Mouse (Mus musculus) liver, adult 2 months (tissue): ENCODE data around the gene Acaa1b. TPM values are rescaled to one million over a fixed set of nuclear protein-coding genes. Genes with fewer than 3 reads are reported as not detected.

ENCODE experiments used
- DNase-seq: peaks from one replicate; pipeline ENCODE4 v3.0.0-alpha.2; 2011; ENCODE audit warnings: low read depth, low spot score; ENCODE audit errors: extremely low read depth
- H3K27ac ChIP-seq: fragments of 200-500 bp; replicated peaks from 2 replicates; pipeline ENCODE4 v1.5.1; 2012; ENCODE audit warnings: low read depth, mild to moderate bottlenecking, control low read depth, inconsistent platforms, low read length; ENCODE audit not compliant: insufficient read depth
- H3K27me3 ChIP-seq: fragments of 200-500 bp; 2 replicates; pipeline ENCODE4 v1.6.1; 2012; ENCODE audit warnings: mild to moderate bottlenecking, moderate library complexity, low read length, inconsistent platforms; ENCODE audit not compliant: control insufficient read depth, insufficient read depth
- H3K36me3 ChIP-seq: fragments of 200-500 bp; 2 replicates; pipeline ENCODE4 v1.6.1; 2012; ENCODE audit warnings: low read length, inconsistent platforms; ENCODE audit not compliant: control insufficient read depth, insufficient read depth
- H3K4me1 ChIP-seq: fragments of 200-500 bp; 2 replicates; pipeline ENCODE4 v1.6.1; 2011; ENCODE audit warnings: low read length; ENCODE audit not compliant: control insufficient read depth, insufficient read depth
- H3K4me3 ChIP-seq: fragments of 200-500 bp; 2 replicates; pipeline ENCODE4 v1.5.1; 2011; ENCODE audit warnings: low read depth, mild to moderate bottlenecking, control low read depth, low read length, moderate library complexity; ENCODE audit not compliant: insufficient read depth
- H3K79me2 ChIP-seq: fragments of 200-500 bp; 2 replicates; pipeline ENCODE4 v1.6.1; 2012; ENCODE audit warnings: inconsistent platforms, mild to moderate bottlenecking, low read length, moderate library complexity; ENCODE audit not compliant: control insufficient read depth, insufficient read depth
- H3K9ac ChIP-seq: fragments of 200-500 bp; 2 replicates; pipeline ENCODE4 v1.6.1; 2012; ENCODE audit warnings: low read depth, mild to moderate bottlenecking, control low read depth, inconsistent platforms, low read length
- CTCF ChIP-seq: fragments of 200-500 bp; IDR thresholded peaks from 2 replicates; pipeline ENCODE4 v1.5.1; 2011; ENCODE audit warnings: low read depth, low read length, control low read depth
- POLR2A ChIP-seq: fragments of 200-500 bp; IDR thresholded peaks from 2 replicates; pipeline ENCODE4 v1.6.1; 2011; ENCODE audit warnings: low read length, control low read depth; ENCODE audit not compliant: insufficient read depth; ENCODE audit errors: extremely low read depth
- WGBS: fragments of 180-500 bp; shearing (Covaris S2); methylation state at CpG from one replicate; pipeline ENCODE4 v1.1.7; 2018; 5-methylcytosine and 5-hydroxymethylcytosine counted together
- polyA plus RNA-seq: library from polyadenylated mRNA; depleted of rRNA; stranded (reverse); fragments of >200 nt; gene quantifications from 2 replicates; pipeline ENCODE4 v1.2.3, GENCODE M21; 2012
- total RNA-seq: library from RNA; depleted of rRNA; stranded (reverse); fragments of >200 nt; gene quantifications from 2 replicates; pipeline ENCODE4 v1.2.3, GENCODE M21; 2014

The Acaa1b gene
- total and polyA plus RNA-seq, 2 experiments: 780 to 1,582 TPM

DNA sequence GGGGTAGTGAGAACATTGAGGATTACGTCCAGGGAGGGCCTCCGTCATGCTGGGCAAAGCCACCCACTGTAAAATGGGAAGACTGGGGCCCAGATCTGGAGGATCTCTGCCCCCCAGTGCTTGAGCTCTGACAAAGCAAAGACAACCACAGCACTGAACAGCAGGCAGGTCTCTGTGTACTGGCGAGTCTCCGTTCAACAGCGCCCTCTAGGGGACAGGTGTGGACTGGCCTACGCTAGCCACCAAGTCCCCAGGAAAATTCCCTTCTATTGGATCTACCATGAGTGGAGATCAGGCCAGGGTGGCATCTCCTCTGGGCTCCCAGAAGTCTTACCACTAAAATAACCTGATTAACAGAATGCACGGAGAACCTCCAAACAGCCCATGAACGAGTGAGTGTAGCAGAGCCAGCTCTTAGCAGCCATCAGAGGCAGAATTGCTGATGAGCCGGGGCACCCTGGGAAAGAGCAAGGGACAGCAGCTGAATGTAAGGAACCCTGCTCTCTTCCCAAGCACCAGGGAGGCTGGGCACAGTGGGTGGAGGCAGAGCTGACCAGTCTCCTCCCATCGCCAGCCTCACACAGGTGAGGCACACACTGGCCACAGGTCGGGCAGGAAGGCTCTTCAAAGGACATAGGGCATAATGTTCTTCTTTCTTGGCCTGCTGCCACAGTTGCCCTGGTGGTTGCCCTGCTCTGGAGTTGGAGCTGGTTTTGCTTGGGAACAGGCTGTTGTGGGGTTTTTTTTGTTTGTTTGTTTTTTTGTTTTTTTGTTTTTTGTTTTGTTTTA is 35.5 kb upstream of the Acaa1b start:
- no peaks in the 10 kb centered on the region for H3K4me1 ChIP-seq
- no peaks in the 10 kb centered on the region for H3K36me3 ChIP-seq
- H3K79me2 ChIP-seq: no peaks in the 10 kb centered on the region
- no peak overlapping the region for H3K4me3 ChIP-seq
- peak; percentile 75 for DNase-seq
- 19% methylated on average over 11 of the region's 11 CpGs for WGBS
- TF ChIP-seq CTCF (peak; percentile 97), POLR2A (no peak)
- H3K9ac ChIP-seq: no peak overlapping the region
- no peak overlapping the region for H3K27ac ChIP-seq
- H3K27me3 ChIP-seq: no peaks in the 10 kb centered on the region

DNA sequence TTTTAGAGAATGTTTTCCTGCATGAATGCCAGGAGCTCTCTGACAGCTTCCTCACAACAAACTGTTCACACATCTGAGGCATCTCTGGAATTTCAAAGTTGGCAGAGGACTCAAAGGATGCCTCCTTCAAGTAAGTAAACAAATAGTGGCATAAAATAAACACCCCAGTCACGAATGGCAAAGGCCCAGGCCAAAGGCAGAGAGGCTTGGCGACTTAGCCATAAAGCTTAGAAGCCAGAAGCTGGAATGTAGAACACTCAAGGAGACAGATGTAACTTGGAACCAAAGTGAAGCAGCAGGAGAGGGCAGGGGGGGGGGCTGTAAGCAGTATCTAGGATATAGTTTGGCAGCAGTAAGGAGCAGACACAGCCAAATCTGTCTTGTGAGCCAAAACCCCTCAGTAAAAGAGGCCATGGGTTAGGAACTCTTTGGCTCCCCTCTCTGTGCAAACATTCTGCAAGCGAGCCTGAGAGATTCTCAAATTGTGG is 24.4 kb upstream of the Acaa1b start:
- TF ChIP-seq CTCF (no peak), POLR2A (no peak)
- no peak overlapping the region for H3K27ac ChIP-seq
- 5% methylated on average over 3 of the region's 3 CpGs for WGBS

DNA sequence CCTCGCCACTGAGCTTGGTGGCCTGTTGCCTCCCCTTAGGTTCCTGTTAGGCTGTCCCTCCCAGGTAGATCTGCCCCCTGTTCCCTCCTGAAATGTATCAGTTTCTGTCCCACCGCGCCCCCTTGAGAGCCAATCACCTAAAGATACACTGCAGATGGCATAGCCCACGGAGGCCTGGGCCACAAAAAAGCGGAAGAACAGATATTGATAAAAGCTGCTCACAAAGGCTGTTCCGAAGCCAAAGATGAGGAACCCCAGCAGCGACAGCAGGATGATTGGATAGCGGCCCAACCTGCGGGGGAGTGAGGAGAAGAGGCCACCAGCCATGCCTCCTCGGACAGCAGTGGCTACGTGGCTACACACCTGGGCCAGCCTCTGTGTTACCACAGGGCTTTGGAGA is 22.4 kb upstream of the Acaa1b start:
- Histone ChIP-seq H3K27ac (no peak overlapping the region), H3K27me3 (no peaks in the 10 kb centered on the region), H3K9ac (no peak overlapping the region), H3K79me2 (no peaks in the 10 kb centered on the region), H3K4me1 (no peaks in the 10 kb centered on the region; the same call in 1 of the 2 replicates), H3K4me3 (no peak overlapping the region), H3K36me3 (no peaks in the 10 kb centered on the region)
- DNase-seq: no peak
- no peak for TF ChIP-seq CTCF
- TF ChIP-seq POLR2A: no peak
- 97% methylated on average over 11 of the region's 11 CpGs for WGBS

More for the DNA sequence above, 24.4 kb upstream of the Acaa1b start:
- Histone ChIP-seq H3K36me3 (no peaks in the 10 kb centered on the region), H3K4me3 (no peak overlapping the region), H3K27me3 (no peaks in the 10 kb centered on the region), H3K9ac (no peak overlapping the region), H3K4me1 (no peaks in the 10 kb centered on the region; the same call in 1 of the 2 replicates), H3K79me2 (no peaks in the 10 kb centered on the region)
- peak; percentile 58 for DNase-seq

DNA sequence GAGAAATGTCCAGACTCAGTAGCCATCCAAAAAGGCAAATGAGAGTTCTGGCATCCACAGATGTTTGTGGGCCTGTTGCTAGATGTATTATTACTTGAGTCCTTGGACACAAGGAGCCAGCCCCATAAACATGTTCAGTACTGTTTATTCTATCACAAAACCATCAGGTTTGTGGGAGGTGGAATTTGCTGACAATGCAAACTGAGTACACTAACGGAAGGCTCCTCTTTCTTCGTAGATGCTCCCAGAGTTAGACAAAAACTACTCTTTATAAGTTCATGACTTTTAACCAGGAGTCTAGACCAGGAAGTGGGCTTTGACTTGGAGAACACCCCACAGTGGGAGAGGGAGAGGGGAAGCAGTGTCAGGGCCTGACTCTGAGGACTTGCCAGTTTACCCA is 10.7 kb upstream of the Acaa1b start:
- Histone ChIP-seq H3K4me1 (peaks cover 8% of the 10 kb centered on the region), H3K4me3 (no peak overlapping the region), H3K36me3 (no peaks in the 10 kb centered on the region), H3K27ac (no peak overlapping the region), H3K9ac (no peak overlapping the region), H3K79me2 (no peaks in the 10 kb centered on the region), H3K27me3 (no peaks in the 10 kb centered on the region)
- DNase-seq: no peak
- 90% methylated on average over 2 of the region's 2 CpGs for WGBS
- TF ChIP-seq POLR2A (no peak), CTCF (no peak)

DNA sequence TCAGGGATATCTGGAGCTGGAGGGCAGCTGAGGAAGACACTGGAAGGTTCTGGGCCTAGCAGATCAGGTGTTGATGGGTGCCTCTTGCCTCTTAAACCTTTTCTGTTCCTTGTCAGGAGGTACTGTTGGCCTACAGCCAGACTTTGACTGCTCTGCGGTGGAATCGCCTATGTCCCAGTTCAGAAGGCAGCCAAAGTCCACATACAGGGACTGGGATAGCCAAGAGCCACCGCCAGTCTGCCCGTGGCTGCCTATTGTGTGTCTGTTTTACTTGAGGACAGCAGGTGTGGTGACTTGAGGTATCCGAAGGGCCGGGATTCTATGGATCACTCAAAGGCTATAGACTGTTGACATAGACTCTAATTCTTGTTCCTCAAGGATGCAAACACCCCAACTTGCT is 8.7 kb upstream of the Acaa1b start:
- Histone ChIP-seq H3K36me3 (no peaks in the 10 kb centered on the region), H3K27me3 (no peaks in the 10 kb centered on the region), H3K9ac (peak overlapping the region; percentile 51), H3K79me2 (no peaks in the 10 kb centered on the region), H3K4me1 (peaks cover 14% of the 10 kb centered on the region), H3K4me3 (peak overlapping the region; percentile 8; the same call in 1 of the 2 replicates), H3K27ac (peak overlapping the region; percentile 95)
- TF ChIP-seq POLR2A (no peak), CTCF (peak; percentile 21; the same call in 1 of the 2 replicates)
- DNase-seq: peak; percentile 97
- WGBS: 18% methylated on average over 6 of the region's 6 CpGs

DNA sequence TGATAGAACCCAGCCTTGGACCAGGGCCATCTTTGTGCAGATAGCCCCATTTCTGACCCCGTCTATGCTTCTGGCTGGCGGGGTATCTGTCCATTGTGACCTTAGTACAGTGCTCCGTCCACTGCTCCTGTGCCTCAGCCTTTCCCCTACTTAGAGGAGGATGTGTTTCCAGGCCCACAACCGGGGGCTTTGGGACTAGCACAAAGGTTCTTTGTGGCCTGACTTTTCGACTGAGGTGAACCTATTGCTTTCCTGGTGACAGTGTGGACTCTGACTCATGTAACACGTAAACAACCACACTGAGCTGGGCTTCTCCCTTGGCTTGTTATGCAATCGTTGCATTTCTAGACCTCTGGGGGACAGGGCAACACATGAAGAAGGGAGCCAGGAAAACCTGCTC is 7.8 kb upstream of the Acaa1b start:
- H3K27ac ChIP-seq: peak overlapping the region; percentile 95
- DNase-seq: peak; percentile 100
- peaks cover 19% of the 10 kb centered on the region for H3K4me1 ChIP-seq
- no peak overlapping the region for H3K9ac ChIP-seq
- WGBS: 19% methylated on average over 7 of the region's 7 CpGs
- no peaks in the 10 kb centered on the region for H3K36me3 ChIP-seq
- no peak overlapping the region for H3K4me3 ChIP-seq
- TF ChIP-seq CTCF: no peak
- no peak for TF ChIP-seq POLR2A
- H3K79me2 ChIP-seq: no peaks in the 10 kb centered on the region
- no peaks in the 10 kb centered on the region for H3K27me3 ChIP-seq
